Mouse (Mus musculus) naive thymus-derived CD4-positive, alpha-beta T cell, adult 2 months (primary cell): ENCODE measurements at regions not wholly inside any gene's neighbourhood (a gene's known extent, or its start where the extent isn't known, plus 50 kb on each side); places are given as distances from the start of the nearest gene placed in this dataset.
"Not testable (repeated sequence)": the region's sequence is repeated elsewhere in the genome, so short reads cannot be mapped to it uniquely, and the experiment has no call there.

ENCODE experiments used
- DNase-seq: peaks from one replicate; pipeline ENCODE4 v3.0.0-alpha.2; 2011; ENCODE audit warnings: low read depth

- DNase-seq = no peak
Observed at GRCm38 (mm10) chr2:166516261-166516660, 197.4 kb downstream of the Prex1 start.

- no peak for DNase-seq
Observed at GRCm38 (mm10) chr2:166514664-166515063, 199.0 kb downstream of the Prex1 start.

GRCm38 (mm10) chr2:166512488-166512887 is 201.1 kb downstream of the Prex1 start:
- peak; percentile 46 for DNase-seq

- DNase-seq = not testable (repeated sequence)
Observed at GRCm38 (mm10) chr2:166511477-166511876, 202.2 kb downstream of the Prex1 start.

GRCm38 (mm10) chr2:166510776-166511175 is 202.9 kb downstream of the Prex1 start:
- no peak for DNase-seq

- DNase-seq = no peak
Observed at GRCm38 (mm10) chr2:166509591-166509990, 204.0 kb downstream of the Prex1 start.

- DNase-seq = no peak
Observed at GRCm38 (mm10) chr2:166508656-166509420, 204.8 kb downstream of the Prex1 start.

GRCm38 (mm10) chr2:166505309-166505708 is 208.3 kb downstream of the Prex1 start:
- no peak for DNase-seq

GRCm38 (mm10) chr2:166503666-166504065 is 210.0 kb downstream of the Prex1 start:
- no peak for DNase-seq

GRCm38 (mm10) chr2:166492895-166493294 is 220.7 kb downstream of the Prex1 start:
- no peak for DNase-seq

GRCm38 (mm10) chr2:166492421-166492820 is 221.2 kb downstream of the Prex1 start:
- no peak for DNase-seq

- DNase-seq = peak; percentile 30
Observed at GRCm38 (mm10) chr2:166491861-166492260, 221.8 kb downstream of the Prex1 start.

- no peak for DNase-seq
Observed at GRCm38 (mm10) chr2:166489041-166489872, 224.4 kb downstream of the Prex1 start.

GRCm38 (mm10) chr2:166487688-166488087 is 225.9 kb downstream of the Prex1 start:
- DNase-seq = no peak

- DNase-seq = no peak
Observed at GRCm38 (mm10) chr2:166485788-166486187, 227.8 kb downstream of the Prex1 start.

- DNase-seq = no peak
Observed at GRCm38 (mm10) chr2:166485361-166485760, 228.3 kb downstream of the Prex1 start.

- DNase-seq = no peak
Observed at GRCm38 (mm10) chr2:166483617-166484319, 229.9 kb downstream of the Prex1 start.

GRCm38 (mm10) chr2:166482720-166483616 is 230.7 kb downstream of the Prex1 start:
- DNase-seq = no peak

- DNase-seq = no peak
Observed at GRCm38 (mm10) chr2:166481774-166482173, 231.9 kb downstream of the Prex1 start.

GRCm38 (mm10) chr2:166481362-166481761 is 232.3 kb downstream of the Prex1 start:
- DNase-seq = no peak

- no peak for DNase-seq
Observed at GRCm38 (mm10) chr2:166480883-166481282, 232.7 kb downstream of the Prex1 start.
